Mouse (Mus musculus): ENCODE measurements at regions not wholly inside any gene's neighbourhood (a gene's known extent, or its start where the extent isn't known, plus 50 kb on each side); places are given as distances from the start of the nearest gene placed in this dataset.

GRCm38 (mm10) chr4:82001406-82001732, 558.8 kb upstream of the Mpdz start:
- no peak overlapping the region for H3K4me3 ChIP-seq (replicated peaks; ENCODE audit: low read length)
- no peaks in the 10 kb centered on the region for H3K27me3 ChIP-seq (replicated peaks; ENCODE audit: control insufficient read depth, insufficient read depth, low read length)
- H3K27ac ChIP-seq (ENCODE audit: low read length) = no peak overlapping the region
- no peaks in the 10 kb centered on the region for H3K9me3 ChIP-seq (ENCODE audit: control insufficient read depth, low read length)
- peaks cover 6% of the 10 kb centered on the region for H3K4me1 ChIP-seq (replicated peaks; ENCODE audit: control insufficient read depth, insufficient read depth, low read length)
- H3K36me3 ChIP-seq (ENCODE audit: control insufficient read depth, insufficient read depth) = no peaks in the 10 kb centered on the region
- WGBS = 87% methylated on average over 6 of the region's 6 CpGs
- no peak overlapping the region for H3K4me2 ChIP-seq (ENCODE audit: low read length)
- H3K9ac ChIP-seq (replicated peaks; ENCODE audit: low read depth, low read length) = no peak overlapping the region
- ATAC-seq = no peak

- Histone ChIP-seq H3K9ac (replicated peaks; ENCODE audit: low read depth, low read length) (no peak overlapping the region), H3K4me1 (replicated peaks; ENCODE audit: control insufficient read depth, insufficient read depth, low read length) (peaks cover 6% of the 10 kb centered on the region), H3K4me2 (ENCODE audit: low read length) (no peak overlapping the region), H3K4me3 (replicated peaks; ENCODE audit: low read length) (no peak overlapping the region), H3K27me3 (replicated peaks; ENCODE audit: control insufficient read depth, insufficient read depth, low read length) (no peaks in the 10 kb centered on the region), H3K9me3 (ENCODE audit: control insufficient read depth, low read length) (no peaks in the 10 kb centered on the region), H3K36me3 (ENCODE audit: control insufficient read depth, insufficient read depth) (no peaks in the 10 kb centered on the region), H3K27ac (ENCODE audit: low read length) (no peak overlapping the region)
- ATAC-seq = no peak
- WGBS = 80% methylated on average over 19 of the region's 19 CpGs
These were observed 558.2 kb upstream of the Mpdz start for GRCm38 (mm10) chr4:82000590-82001405.

GRCm38 (mm10) chr4:81999654-82000314, 557.2 kb upstream of the Mpdz start:
- Histone ChIP-seq H3K36me3 (ENCODE audit: control insufficient read depth, insufficient read depth) (no peaks in the 10 kb centered on the region), H3K27me3 (replicated peaks; ENCODE audit: control insufficient read depth, insufficient read depth, low read length) (no peaks in the 10 kb centered on the region), H3K27ac (ENCODE audit: low read length) (no peak overlapping the region), H3K9me3 (ENCODE audit: control insufficient read depth, low read length) (no peaks in the 10 kb centered on the region), H3K4me1 (replicated peaks; ENCODE audit: control insufficient read depth, insufficient read depth, low read length) (peaks cover 6% of the 10 kb centered on the region), H3K4me2 (ENCODE audit: low read length) (no peak overlapping the region), H3K4me3 (replicated peaks; ENCODE audit: low read length) (no peak overlapping the region), H3K9ac (replicated peaks; ENCODE audit: low read depth, low read length) (no peak overlapping the region)
- ATAC-seq = peak; percentile 73
- WGBS = 38% methylated on average over 11 of the region's 11 CpGs

GRCm38 (mm10) chr4:81999093-81999492, 556.5 kb upstream of the Mpdz start:
- 92% methylated on average over 3 of the region's 3 CpGs for WGBS
- no peak overlapping the region for H3K4me2 ChIP-seq (ENCODE audit: low read length)
- no peaks in the 10 kb centered on the region for H3K27me3 ChIP-seq (replicated peaks; ENCODE audit: control insufficient read depth, insufficient read depth, low read length)
- ATAC-seq = no peak
- H3K9me3 ChIP-seq (ENCODE audit: control insufficient read depth, low read length) = no peaks in the 10 kb centered on the region
- H3K27ac ChIP-seq (ENCODE audit: low read length) = no peak overlapping the region
- H3K4me1 ChIP-seq (replicated peaks; ENCODE audit: control insufficient read depth, insufficient read depth, low read length) = peaks cover 6% of the 10 kb centered on the region
- no peak overlapping the region for H3K9ac ChIP-seq (replicated peaks; ENCODE audit: low read depth, low read length)
- H3K36me3 ChIP-seq (ENCODE audit: control insufficient read depth, insufficient read depth) = no peaks in the 10 kb centered on the region
- H3K4me3 ChIP-seq (replicated peaks; ENCODE audit: low read length) = no peak overlapping the region

GRCm38 (mm10) chr4:81996445-81996844, 553.8 kb upstream of the Mpdz start:
- Histone ChIP-seq H3K4me1 (replicated peaks; ENCODE audit: control insufficient read depth, insufficient read depth, low read length) (peaks cover 6% of the 10 kb centered on the region), H3K27ac (ENCODE audit: low read length) (no peak overlapping the region), H3K36me3 (ENCODE audit: control insufficient read depth, insufficient read depth) (no peaks in the 10 kb centered on the region), H3K4me3 (replicated peaks; ENCODE audit: low read length) (no peak overlapping the region), H3K4me2 (ENCODE audit: low read length) (no peak overlapping the region), H3K27me3 (replicated peaks; ENCODE audit: control insufficient read depth, insufficient read depth, low read length) (no peaks in the 10 kb centered on the region), H3K9me3 (ENCODE audit: control insufficient read depth, low read length) (no peaks in the 10 kb centered on the region), H3K9ac (replicated peaks; ENCODE audit: low read depth, low read length) (no peak overlapping the region)
- ATAC-seq = no peak
- 76% methylated on average over 3 of the region's 3 CpGs for WGBS

- no peak overlapping the region for H3K9ac ChIP-seq (replicated peaks; ENCODE audit: low read depth, low read length)
- WGBS = 94% methylated on average over 3 of the region's 3 CpGs
- peaks cover 6% of the 10 kb centered on the region for H3K4me1 ChIP-seq (replicated peaks; ENCODE audit: control insufficient read depth, insufficient read depth, low read length)
- H3K9me3 ChIP-seq (ENCODE audit: control insufficient read depth, low read length) = no peaks in the 10 kb centered on the region
- no peak overlapping the region for H3K27ac ChIP-seq (ENCODE audit: low read length)
- no peak for ATAC-seq
- no peaks in the 10 kb centered on the region for H3K27me3 ChIP-seq (replicated peaks; ENCODE audit: control insufficient read depth, insufficient read depth, low read length)
- H3K4me3 ChIP-seq (replicated peaks; ENCODE audit: low read length) = no peak overlapping the region
- H3K4me2 ChIP-seq (ENCODE audit: low read length) = no peak overlapping the region
- no peaks in the 10 kb centered on the region for H3K36me3 ChIP-seq (ENCODE audit: control insufficient read depth, insufficient read depth)
These were observed 552.6 kb upstream of the Mpdz start for GRCm38 (mm10) chr4:81995243-81995642.

- H3K4me2 ChIP-seq (ENCODE audit: low read length) = no peak overlapping the region
- ATAC-seq = no peak
- H3K4me3 ChIP-seq (replicated peaks; ENCODE audit: low read length) = no peak overlapping the region
- peaks cover 3% of the 10 kb centered on the region; the same call in 1 of the 2 replicates for H3K4me1 ChIP-seq (replicated peaks; ENCODE audit: control insufficient read depth, insufficient read depth, low read length)
- no peaks in the 10 kb centered on the region for H3K36me3 ChIP-seq (ENCODE audit: control insufficient read depth, insufficient read depth)
- H3K9me3 ChIP-seq (ENCODE audit: control insufficient read depth, low read length) = no peaks in the 10 kb centered on the region
- H3K27ac ChIP-seq (ENCODE audit: low read length) = no peak overlapping the region
- no peaks in the 10 kb centered on the region for H3K27me3 ChIP-seq (replicated peaks; ENCODE audit: control insufficient read depth, insufficient read depth, low read length)
- no peak overlapping the region for H3K9ac ChIP-seq (replicated peaks; ENCODE audit: low read depth, low read length)
- 50% methylated on average over 2 of the region's 2 CpGs for WGBS
These were observed 546.2 kb upstream of the Mpdz start for GRCm38 (mm10) chr4:81988796-81989195.

- no peaks in the 10 kb centered on the region for H3K36me3 ChIP-seq (ENCODE audit: control insufficient read depth, insufficient read depth)
- H3K9ac ChIP-seq (replicated peaks; ENCODE audit: low read depth, low read length) = no peak overlapping the region
- no peaks in the 10 kb centered on the region for H3K27me3 ChIP-seq (replicated peaks; ENCODE audit: control insufficient read depth, insufficient read depth, low read length)
- H3K27ac ChIP-seq (ENCODE audit: low read length) = no peak overlapping the region
- no peak overlapping the region for H3K4me3 ChIP-seq (replicated peaks; ENCODE audit: low read length)
- 45% methylated on average over 4 of the region's 4 CpGs for WGBS
- no peaks in the 10 kb centered on the region for H3K9me3 ChIP-seq (ENCODE audit: control insufficient read depth, low read length)
- no peak for ATAC-seq
- H3K4me1 ChIP-seq (replicated peaks; ENCODE audit: control insufficient read depth, insufficient read depth, low read length) = peaks cover 3% of the 10 kb centered on the region; the same call in 1 of the 2 replicates
- H3K4me2 ChIP-seq (ENCODE audit: low read length) = no peak overlapping the region
These were observed 544.0 kb upstream of the Mpdz start for GRCm38 (mm10) chr4:81986616-81987015.

- ATAC-seq = no peak
- H3K4me2 ChIP-seq (ENCODE audit: low read length) = no peak overlapping the region
- WGBS = 81% methylated on average over 1 of the region's 1 CpGs
- H3K4me1 ChIP-seq (replicated peaks; ENCODE audit: control insufficient read depth, insufficient read depth, low read length) = no peaks in the 10 kb centered on the region
- no peaks in the 10 kb centered on the region for H3K27me3 ChIP-seq (replicated peaks; ENCODE audit: control insufficient read depth, insufficient read depth, low read length)
- H3K4me3 ChIP-seq (replicated peaks; ENCODE audit: low read length) = no peak overlapping the region
- H3K36me3 ChIP-seq (ENCODE audit: control insufficient read depth, insufficient read depth) = no peaks in the 10 kb centered on the region
- no peak overlapping the region for H3K9ac ChIP-seq (replicated peaks; ENCODE audit: low read depth, low read length)
- H3K27ac ChIP-seq (ENCODE audit: low read length) = no peak overlapping the region
- H3K9me3 ChIP-seq (ENCODE audit: control insufficient read depth, low read length) = no peaks in the 10 kb centered on the region
These were observed 539.2 kb upstream of the Mpdz start for GRCm38 (mm10) chr4:81981811-81982210.
